Mouse (Mus musculus) heart, adult 2 months (tissue): ENCODE data around the gene Zbtb7a.

Source experiments
- CTCF ChIP-seq: fragments of 200-600 bp; IDR thresholded peaks from 2 replicates; pipeline ENCODE4 v1.8.1; 2022; ENCODE audit warnings: antibody characterized with exemption, mild to moderate bottlenecking, moderate library complexity
- EP300 ChIP-seq: fragments of 200-500 bp; IDR thresholded peaks from 2 replicates; pipeline ENCODE4 v1.6.1; 2011; ENCODE audit warnings: low read depth, low read length, control low read depth; ENCODE audit not compliant: insufficient read depth
- POLR2A ChIP-seq: fragments of 200-500 bp; IDR thresholded peaks from 2 replicates; pipeline ENCODE4 v1.6.1; 2011; ENCODE audit warnings: mild to moderate bottlenecking, low read depth, low read length, control low read depth; ENCODE audit not compliant: insufficient read depth

GRCm38 (mm10) chr10:81120650-81121049, 14.4 kb upstream of the Zbtb7a start:
- TF ChIP-seq CTCF (no peak), POLR2A (no peak), EP300 (no peak)
